ENCODE assay signal across 8 mouse cellular contexts in the genomic region with DNA sequence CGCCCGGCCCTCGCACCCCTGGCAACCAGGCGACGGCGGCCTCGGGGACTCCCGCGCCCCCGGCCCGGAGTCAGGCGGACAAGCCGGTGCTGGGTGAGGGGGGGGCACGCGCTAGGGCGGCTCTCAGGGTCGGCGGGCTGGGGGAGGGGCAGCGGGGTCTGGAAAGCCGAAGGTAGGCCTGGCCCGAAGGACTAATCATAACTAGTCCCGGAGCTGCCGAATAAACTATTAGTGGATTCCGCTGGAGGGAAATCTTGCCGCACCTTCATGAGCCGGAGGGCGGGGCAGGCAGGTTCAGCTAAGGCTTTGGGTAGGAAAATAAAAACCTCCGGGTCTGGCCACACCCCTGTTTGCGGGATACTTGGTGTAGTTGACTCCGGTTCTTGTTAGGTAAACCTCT. TPM values are rescaled to one million over a fixed set of nuclear protein-coding genes. Genes with fewer than 3 reads are reported as not detected.
DNase-seq lines count a peak whose midpoint lies in the region; ATAC-seq lines count a peak whose summit lies in the region.
"Had no signal": no experiment of that assay in that cellular context is flagged by ENCODE, and none has a peak within 500 bp of the region (broad histone marks: within the 10 kb centered on the region; RNA-seq: fewer than 3 reads in every experiment).

No protein-coding gene starts in this region.

- no peak overlapping the region for H3K27ac ChIP-seq in lung, embryonic 16.5 days (ENCODE audit: low read length)
- no peak overlapping the region for H3K27ac ChIP-seq in forebrain, embryonic 14.5 days (ENCODE audit: low read depth, low read length)
- H3K27ac ChIP-seq in midbrain, embryonic 14.5 days (replicated peaks; ENCODE audit: low read depth, low read length): no peak overlapping the region

- no peaks in the 10 kb centered on the region for H3K9me3 ChIP-seq in lung, embryonic 16.5 days (ENCODE audit: control insufficient read depth, low read length)
- H3K9me3 ChIP-seq in forebrain, embryonic 14.5 days (replicated peaks; ENCODE audit: control insufficient read depth, low read length): no peaks in the 10 kb centered on the region
- H3K9me3 ChIP-seq in midbrain, embryonic 14.5 days (ENCODE audit: control insufficient read depth, low read length): no peaks in the 10 kb centered on the region

- no peak for DNase-seq in lung, postnatal 14 days
- peak; percentile 32 for DNase-seq in forebrain, embryonic 14.5 days (ENCODE audit: low spot score)
- peak; percentile 43 to 53 for DNase-seq in kidney, adult 8-10 months
- no peak for DNase-seq in midbrain, embryonic 14.5 days
- no peak for DNase-seq in urinary bladder, adult 18-20 months (ENCODE audit: low spot score in 2 of 2)
- no peak for DNase-seq in right cerebral cortex, adult 18-20 months

- peak overlapping the region; percentile 56 for H3K4me3 ChIP-seq in lung, embryonic 16.5 days (ENCODE audit: low read length)
- peak overlapping the region; percentile 53 for H3K4me3 ChIP-seq in forebrain, embryonic 14.5 days (ENCODE audit: low read depth, low read length)
- H3K4me3 ChIP-seq in midbrain, embryonic 14.5 days (replicated peaks; ENCODE audit: low read depth, low read length): peak overlapping the region; percentile 59
- H3K4me3 ChIP-seq: myocyte had no signal

- H3K4me2 ChIP-seq in lung, embryonic 16.5 days (ENCODE audit: low read depth, low read length): peak overlapping the region; percentile 100
- peak overlapping the region; percentile 99 for H3K4me2 ChIP-seq in forebrain, embryonic 14.5 days (ENCODE audit: low read length)
- peak overlapping the region; percentile 100 for H3K4me2 ChIP-seq in midbrain, embryonic 14.5 days (ENCODE audit: low read length)

- peaks cover 19% of the 10 kb centered on the region for H3K27me3 ChIP-seq in lung, embryonic 16.5 days (ENCODE audit: control insufficient read depth, insufficient read depth, low read depth, low read length)
- peaks cover 9% of the 10 kb centered on the region; the same call in 1 of the 2 replicates for H3K27me3 ChIP-seq in forebrain, embryonic 14.5 days (replicated peaks; ENCODE audit: control insufficient read depth, insufficient read depth, low read length)
- peaks cover 28% of the 10 kb centered on the region for H3K27me3 ChIP-seq in midbrain, embryonic 14.5 days (ENCODE audit: control insufficient read depth, insufficient read depth, low read length)

- H3K36me3 ChIP-seq in lung, embryonic 16.5 days (ENCODE audit: control insufficient read depth, insufficient read depth, low read length): no peaks in the 10 kb centered on the region
- H3K36me3 ChIP-seq in forebrain, embryonic 14.5 days (ENCODE audit: control insufficient read depth, insufficient read depth, low read length): no peaks in the 10 kb centered on the region
- H3K36me3 ChIP-seq in midbrain, embryonic 14.5 days (ENCODE audit: control insufficient read depth, insufficient read depth, low read length): no peaks in the 10 kb centered on the region

- 1% methylated on average over 18 of the region's 30 CpGs for WGBS in lung, embryonic 16.5 days
- 1% methylated on average over 29 of the region's 30 CpGs for WGBS in forebrain, embryonic 14.5 days
- 2% methylated on average over 25 of the region's 30 CpGs for WGBS in midbrain, embryonic 14.5 days

- H3K9ac ChIP-seq in lung, embryonic 16.5 days (ENCODE audit: low read length): peak overlapping the region; percentile 64
- H3K9ac ChIP-seq in forebrain, embryonic 14.5 days (ENCODE audit: low read length): peak overlapping the region; percentile 67
- H3K9ac ChIP-seq in midbrain, embryonic 14.5 days (replicated peaks; ENCODE audit: low read length): peak overlapping the region; percentile 59

- peaks cover 20% of the 10 kb centered on the region for H3K4me1 ChIP-seq in lung, embryonic 16.5 days (replicated peaks; ENCODE audit: control insufficient read depth, insufficient read depth, low read length)
- peaks cover 5% of the 10 kb centered on the region; the same call in 1 of the 2 replicates for H3K4me1 ChIP-seq in forebrain, embryonic 14.5 days (ENCODE audit: control insufficient read depth, insufficient read depth, low read length)
- H3K4me1 ChIP-seq in midbrain, embryonic 14.5 days (ENCODE audit: control insufficient read depth, insufficient read depth, low read length): peaks cover 6% of the 10 kb centered on the region; the same call in 1 of the 2 replicates

- peak; percentile 18 for ATAC-seq in lung, embryonic 16.5 days (ENCODE audit: low read depth)
- ATAC-seq in forebrain, embryonic 14.5 days: peak; percentile 38
- 0 out of 2 replicates have a peak, but pooled peaks have one; percentile 22 for ATAC-seq in midbrain, embryonic 14.5 days (ENCODE audit: low FRiP score, low TSS enrichment)

RNA-seq across cellular contexts. Expression of a gene that starts 0.6 kb away (rescaled TPM):
- polyA plus RNA-seq in lung, embryonic 16.5 days (2015; fragmentation: Nextera tagmentation; extraction: Ambion mirVana): 2.7 and 4.9 TPM in 2 replicates
- polyA plus RNA-seq in forebrain, embryonic 14.5 days (2014; fragmentation: Nextera tagmentation; extraction: Ambion mirVana): 3.9 and 4.0 TPM in 2 replicates
- 4.3 and 10.4 TPM in 2 replicates for polyA plus RNA-seq in midbrain, embryonic 14.5 days (2014; fragmentation: Nextera tagmentation; extraction: Ambion mirVana)

RNA-seq across cellular contexts. Expression of a gene that starts 11.8 kb away (rescaled TPM):
- polyA plus RNA-seq in lung, embryonic 16.5 days (2015; fragmentation: Nextera tagmentation; extraction: Ambion mirVana): 17.1 and 17.2 TPM in 2 replicates
- polyA plus RNA-seq in forebrain, embryonic 14.5 days (2014; fragmentation: Nextera tagmentation; extraction: Ambion mirVana): 5.5 and 6.7 TPM in 2 replicates
- polyA plus RNA-seq in midbrain, embryonic 14.5 days (2014; fragmentation: Nextera tagmentation; extraction: Ambion mirVana): 2.2 and 4.5 TPM in 2 replicates

RNA-seq across cellular contexts. Expression of a gene that starts 14.4 kb away (rescaled TPM):
- polyA plus RNA-seq in lung, embryonic 16.5 days (2015; fragmentation: Nextera tagmentation; extraction: Ambion mirVana): 1,390 and 1,410 TPM in 2 replicates
- polyA plus RNA-seq in forebrain, embryonic 14.5 days (2014; fragmentation: Nextera tagmentation; extraction: Ambion mirVana): 1,251 and 1,277 TPM in 2 replicates
- 1,083 and 1,099 TPM in 2 replicates for polyA plus RNA-seq in midbrain, embryonic 14.5 days (2014; fragmentation: Nextera tagmentation; extraction: Ambion mirVana)

RNA-seq across cellular contexts. Expression of a gene that starts 22.5 kb away (rescaled TPM):
- 85.1 and 87.8 TPM in 2 replicates for polyA plus RNA-seq in lung, embryonic 16.5 days (2015; fragmentation: Nextera tagmentation; extraction: Ambion mirVana)
- polyA plus RNA-seq in forebrain, embryonic 14.5 days (2014; fragmentation: Nextera tagmentation; extraction: Ambion mirVana): 62.9 and 67.8 TPM in 2 replicates
- polyA plus RNA-seq in midbrain, embryonic 14.5 days (2014; fragmentation: Nextera tagmentation; extraction: Ambion mirVana): 56.4 and 62.4 TPM in 2 replicates

RNA-seq across cellular contexts. Expression of a gene that starts 28.4 kb away (rescaled TPM):
- polyA plus RNA-seq in lung, embryonic 16.5 days (2015; fragmentation: Nextera tagmentation; extraction: Ambion mirVana): 172 and 202 TPM in 2 replicates
- not detected in 2 replicates for polyA plus RNA-seq in forebrain, embryonic 14.5 days (2014; fragmentation: Nextera tagmentation; extraction: Ambion mirVana)
- 0.20 TPM in 1 of 2 replicates, not detected in the other for polyA plus RNA-seq in midbrain, embryonic 14.5 days (2014; fragmentation: Nextera tagmentation; extraction: Ambion mirVana)
- polyA plus RNA-seq: myocyte had no signal

Comparison
In these comparisons a context has a peak if more than half of its experiments do, and no peak if none do; other contexts are left out.
1. DNase-seq: peak in forebrain, embryonic 14.5 days (single experiment) and kidney, adult 8-10 months (2 of 2); none in lung, postnatal 14 days (single experiment), midbrain, embryonic 14.5 days (single experiment), urinary bladder, adult 18-20 months (0 of 2) and right cerebral cortex, adult 18-20 months (single experiment).
2. Peak in every context shown above with its lines, with median percentiles within 50 percentile points of each other: ATAC-seq, H3K4me2 ChIP-seq, H3K4me3 ChIP-seq and H3K9ac ChIP-seq.